Mouse (Mus musculus) activated CD4-positive, CD25-positive, alpha-beta regulatory T cell, adult 4 months (primary cell): ENCODE measurements at regions not wholly inside any gene's neighbourhood (a gene's known extent, or its start where the extent isn't known, plus 50 kb on each side); places are given as distances from the start of the nearest gene placed in this dataset.
"Not testable (repeated sequence)": the region's sequence is repeated elsewhere in the genome, so short reads cannot be mapped to it uniquely, and the experiment has no call there.

Experiments
- ATAC-seq: one replicate; pipeline ENCODE4 v1.8.0; 2017

DNA sequence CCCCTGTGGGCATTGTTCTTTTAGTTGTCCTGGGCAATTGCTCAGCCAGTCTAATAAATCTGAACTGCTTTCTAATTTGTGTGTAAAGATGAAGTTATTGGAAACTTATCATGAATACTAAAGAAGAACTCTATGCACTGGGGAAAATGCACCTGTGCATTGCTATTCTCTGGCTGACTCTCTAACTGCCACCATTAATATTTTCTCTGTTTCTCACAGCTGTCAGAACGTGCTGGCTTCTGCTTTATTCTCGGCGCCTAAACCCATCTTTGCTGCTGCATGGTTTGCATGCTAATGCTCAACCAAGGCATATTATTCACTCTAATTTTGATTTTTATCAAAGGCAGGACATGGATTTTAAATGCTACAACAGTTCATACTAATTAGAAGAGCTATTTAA, 128.9 kb upstream of the Gm527 start:
- ATAC-seq = no peak

DNA sequence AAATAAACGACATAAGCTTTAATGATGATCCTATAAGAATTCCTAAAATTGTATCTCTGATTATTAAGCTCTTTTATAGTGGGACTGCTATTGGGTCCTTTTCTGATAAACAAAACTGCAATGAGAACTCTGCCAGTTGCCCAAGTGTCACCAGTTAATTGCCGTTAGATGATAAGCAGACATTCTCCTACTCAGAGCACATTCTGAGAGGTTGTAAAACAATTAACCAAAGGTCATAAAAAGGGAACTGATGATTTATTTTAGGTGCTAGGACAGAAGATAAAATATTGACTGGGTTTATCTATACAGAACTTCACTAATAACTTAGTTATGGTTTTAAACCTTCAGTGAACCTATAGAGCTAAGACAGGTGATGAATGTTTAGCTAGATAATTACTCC, 109.2 kb upstream of the Gm527 start:
- not testable (repeated sequence) for ATAC-seq

DNA sequence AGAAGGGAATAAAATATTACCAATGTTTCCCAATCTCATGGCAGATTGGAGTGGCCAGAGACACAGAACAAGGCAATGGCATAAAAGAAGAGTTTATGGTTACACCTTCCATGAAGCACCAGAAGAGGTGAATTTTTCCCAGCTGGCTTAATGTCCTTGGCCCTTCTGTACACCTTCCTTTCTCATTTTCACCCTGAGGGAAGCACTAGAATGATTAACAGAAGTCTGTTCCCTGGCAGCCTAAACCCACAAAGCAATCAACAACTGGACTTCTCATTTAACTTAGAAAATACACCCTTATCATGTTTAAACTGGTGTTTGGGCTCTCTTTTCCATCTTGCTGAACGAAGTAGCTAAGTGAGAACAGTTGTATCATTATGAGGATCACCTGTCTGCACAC, 107.6 kb upstream of the Gm527 start:
- no peak for ATAC-seq

DNA sequence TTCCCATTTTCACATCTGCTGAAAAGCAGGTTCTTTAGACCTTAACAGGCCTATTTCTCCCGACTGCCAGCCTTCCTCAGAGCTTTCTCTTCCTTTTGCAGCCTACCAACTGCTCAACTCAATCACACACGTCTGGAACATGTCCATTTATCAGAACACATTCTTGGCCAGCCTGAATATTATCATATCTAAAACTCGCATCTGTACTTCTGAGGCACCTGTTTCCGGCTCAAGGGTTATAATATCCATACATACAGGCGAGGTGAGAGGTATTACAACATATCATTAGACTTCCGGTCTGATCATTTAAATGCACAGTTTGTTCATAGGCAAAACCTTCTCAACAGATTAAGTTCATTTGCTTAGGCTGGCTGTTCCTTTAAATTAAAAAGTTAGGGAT, 101.8 kb upstream of the Gm527 start:
- ATAC-seq = no peak

DNA sequence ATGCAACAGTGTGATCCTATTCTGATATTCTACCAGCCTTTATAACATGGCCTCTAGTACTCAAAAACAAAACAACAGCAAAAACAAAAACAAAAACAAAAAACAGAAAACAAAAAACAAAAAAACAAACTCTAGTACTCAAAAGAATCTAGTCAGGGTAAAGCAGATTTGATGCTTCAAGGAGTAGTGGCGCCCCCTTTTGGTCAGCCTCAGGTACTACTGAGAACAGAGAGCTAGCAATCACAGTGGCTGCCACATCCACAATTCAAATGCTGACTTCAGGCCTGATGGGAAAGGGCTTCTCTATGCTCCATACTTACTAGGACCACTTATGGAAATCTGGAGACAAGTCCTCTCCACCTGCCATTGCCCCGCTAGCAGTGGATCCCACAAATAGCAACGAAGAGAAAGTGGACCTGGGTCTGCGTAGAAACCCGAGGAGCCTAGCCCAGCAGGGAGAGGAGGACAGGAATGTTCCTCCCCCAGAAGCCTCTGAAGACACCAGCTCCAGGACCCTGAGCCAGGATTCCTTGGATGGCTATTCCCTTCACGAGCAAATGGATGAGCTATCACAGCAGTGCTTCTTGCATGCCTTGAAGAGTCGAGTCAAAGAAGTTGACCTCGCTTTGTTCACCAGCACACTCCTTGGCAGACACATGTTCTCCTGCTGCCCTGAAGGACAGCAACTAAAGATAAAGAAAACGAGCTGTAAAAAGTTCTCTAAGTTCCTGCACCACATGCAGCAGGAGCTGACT, 100.5 kb upstream of the Gm527 start:
- no peak for ATAC-seq

DNA sequence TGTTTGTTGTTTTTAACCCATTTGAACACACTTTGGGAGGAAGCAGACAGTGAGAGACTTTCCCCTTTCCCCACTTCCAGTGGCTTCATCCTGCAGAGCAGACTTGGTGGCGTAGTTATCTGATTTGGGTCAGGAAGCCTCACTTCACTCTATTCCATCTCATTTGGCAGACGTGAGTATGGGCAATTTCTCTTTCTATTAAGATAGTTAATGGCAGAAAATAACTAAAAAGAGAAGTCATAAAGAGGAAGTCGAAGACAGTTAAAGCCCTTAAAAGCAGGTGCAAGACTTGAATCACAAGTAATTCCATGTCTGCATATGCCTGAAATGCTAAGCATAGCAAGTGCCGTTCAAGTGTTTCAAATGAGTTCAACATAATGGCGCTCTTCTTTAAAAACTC, 97.0 kb upstream of the Gm527 start:
- ATAC-seq = no peak

DNA sequence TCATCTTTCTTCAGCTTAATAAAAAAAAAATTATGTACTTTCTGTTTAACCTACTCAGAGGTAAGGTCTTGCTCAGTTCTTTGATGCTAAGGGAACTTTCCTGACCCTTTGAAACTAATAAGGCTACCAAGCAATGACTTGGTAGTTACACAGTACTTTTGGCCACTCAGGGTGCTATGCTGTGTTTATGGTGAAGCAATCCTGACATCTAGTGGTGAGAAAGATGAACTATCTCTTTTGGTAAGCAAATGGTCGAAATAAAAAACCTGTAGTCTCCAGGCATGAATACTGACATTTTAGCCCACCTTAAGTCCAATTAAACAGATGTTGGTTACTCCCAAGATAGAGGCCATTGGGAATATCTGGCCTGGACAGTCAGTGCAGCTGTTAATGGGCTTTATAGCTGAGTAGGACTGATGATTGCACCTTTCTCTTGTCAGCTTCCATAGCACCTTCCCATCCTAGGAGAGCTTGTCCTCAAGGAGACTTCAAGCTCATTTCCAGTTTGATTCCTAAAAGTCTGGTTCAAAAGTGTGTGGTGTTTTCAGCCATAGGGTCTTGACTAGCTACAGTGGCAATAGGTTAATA, 88.0 kb upstream of the Gm527 start:
- peak; percentile 65 for ATAC-seq

DNA sequence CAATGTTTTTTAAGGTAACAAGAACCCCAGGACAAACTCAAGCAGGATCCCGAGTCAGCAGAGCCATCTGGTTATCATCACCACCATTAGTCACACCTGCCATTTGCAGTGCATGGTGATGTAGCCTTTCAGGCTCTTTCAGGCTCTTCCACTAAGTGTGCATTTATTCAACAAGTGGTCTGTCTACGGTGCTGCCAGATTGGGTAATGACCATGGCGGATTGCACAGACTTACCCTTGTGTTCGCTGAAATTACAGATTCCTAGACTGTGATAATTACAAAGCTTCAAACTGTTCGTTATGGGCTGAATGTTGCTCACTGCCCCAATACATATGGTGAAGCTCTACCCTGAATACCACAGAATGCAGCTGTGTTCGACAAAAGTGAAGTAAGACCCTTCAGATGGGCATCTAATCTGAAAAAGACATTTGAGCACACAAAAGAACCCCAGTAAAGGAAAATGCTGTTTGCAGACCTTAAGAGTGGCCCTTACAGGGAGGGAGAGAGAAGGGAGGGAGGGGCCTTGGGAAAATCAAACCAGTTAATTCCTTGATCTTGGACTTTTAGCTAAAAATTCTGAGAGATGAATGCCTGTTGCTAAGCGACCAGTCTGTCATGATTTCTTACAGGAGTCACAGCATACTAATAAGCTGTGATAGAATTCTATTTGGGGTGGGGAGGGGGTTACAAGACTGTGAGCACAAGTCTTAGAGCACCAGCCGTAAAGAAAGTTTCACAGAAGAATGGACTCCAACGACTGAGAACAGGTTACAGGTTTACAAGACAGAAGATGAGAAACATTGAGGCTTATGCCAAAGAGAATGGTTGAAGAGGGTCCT, 85.2 kb upstream of the Gm527 start:
- ATAC-seq = no peak

DNA sequence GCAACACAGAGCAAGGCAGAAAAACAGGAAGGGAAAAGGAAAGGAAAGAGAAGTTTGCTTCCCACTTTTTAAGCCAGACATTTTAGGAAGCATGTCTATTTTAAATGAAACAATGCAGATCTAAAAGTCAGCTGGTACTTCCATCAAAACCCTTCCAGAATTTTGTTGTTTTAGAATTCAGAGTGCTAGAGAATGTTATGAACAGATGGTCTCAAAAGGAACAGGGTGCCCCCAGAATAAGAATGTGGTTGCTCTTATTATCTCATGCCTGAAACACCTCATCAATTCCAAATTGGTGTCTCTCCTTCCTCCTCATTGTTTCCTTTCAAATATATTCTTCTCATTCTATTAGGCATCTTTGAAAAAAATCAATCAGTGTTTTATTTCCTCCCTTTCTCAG, 60.0 kb upstream of the Gm527 start:
- no peak for ATAC-seq
